Mouse (Mus musculus): ENCODE results near the gene Anapc15. TPM values are rescaled to one million over a fixed set of nuclear protein-coding genes. Genes with fewer than 3 reads are reported as not detected.
"Not testable (repeated sequence)": the region's sequence is repeated elsewhere in the genome, so short reads cannot be mapped to it uniquely, and the experiment has no call there.

The Anapc15 gene
- total RNA-seq, 2 experiments from 2014 or later = 29.5 to 32.7 TPM

DNA sequence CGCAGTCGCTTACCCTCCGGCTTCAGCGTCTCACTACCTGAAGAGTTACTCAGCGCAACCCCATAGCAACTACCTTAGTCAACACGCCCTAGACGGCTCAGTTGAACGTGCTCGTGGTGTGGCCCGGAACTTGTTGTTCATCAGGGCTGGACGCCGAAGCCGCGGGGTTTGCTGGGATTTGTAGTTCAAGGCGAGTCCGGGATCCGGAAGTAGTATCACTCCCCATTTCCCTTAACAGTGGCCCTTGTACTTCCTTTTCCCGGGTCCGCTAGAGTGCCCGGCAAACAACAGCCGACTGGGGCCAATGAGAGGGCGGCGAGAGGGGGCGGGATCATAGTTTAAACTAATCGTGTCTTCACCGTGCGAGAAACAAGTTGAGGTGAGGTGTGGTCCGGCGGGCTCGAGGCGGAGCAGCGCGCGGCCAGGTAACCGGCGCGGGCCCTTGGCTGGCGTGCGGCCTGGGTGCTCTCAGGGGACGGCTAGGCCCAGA, 70.3 kb downstream of the Anapc15 start, which contains the start of the genes Lrrc51 and Numa1:
Gene Lrrc51, minus strand, starts transcription at position 145 of the 490 bp plus-strand sequence.
Gene Numa1, plus strand, starts transcription at position 361 of the 490 bp plus-strand sequence.
- intact Hi-C loops (cut with DNase I) = no loop called here
- peak; percentile 96 to 97 for DNase-seq (ENCODE audit: low spot score in 2 of 2)

- DNase-seq (ENCODE audit: low spot score in 2 of 2) = no peak
- intact Hi-C loops (cut with DNase I) = no loop called here
Observed at GRCm38 (mm10) chr7:101935957-101936356, 72.4 kb downstream of the Anapc15 start.

DNA sequence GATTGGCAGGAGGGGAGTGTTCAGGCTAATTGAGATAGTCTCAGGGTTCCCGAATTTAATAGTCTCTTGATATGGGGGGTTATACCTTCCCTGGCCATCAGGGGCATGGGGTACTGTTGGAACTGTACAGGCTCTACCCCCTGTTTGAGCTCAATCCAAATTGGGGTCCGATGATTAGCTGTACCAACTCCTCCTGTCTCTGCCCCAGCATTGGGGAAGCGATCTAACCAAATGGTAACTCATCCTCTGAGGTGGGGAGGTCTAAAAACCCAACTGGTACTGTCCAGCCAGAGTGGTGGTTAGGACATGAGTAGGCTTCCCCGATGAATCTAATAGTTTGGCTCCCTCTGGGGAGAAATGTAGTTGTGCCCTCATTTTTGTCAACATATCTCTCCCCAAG, 73.5 kb downstream of the Anapc15 start:
- intact Hi-C loops (cut with DNase I) = no loop called here

DNA sequence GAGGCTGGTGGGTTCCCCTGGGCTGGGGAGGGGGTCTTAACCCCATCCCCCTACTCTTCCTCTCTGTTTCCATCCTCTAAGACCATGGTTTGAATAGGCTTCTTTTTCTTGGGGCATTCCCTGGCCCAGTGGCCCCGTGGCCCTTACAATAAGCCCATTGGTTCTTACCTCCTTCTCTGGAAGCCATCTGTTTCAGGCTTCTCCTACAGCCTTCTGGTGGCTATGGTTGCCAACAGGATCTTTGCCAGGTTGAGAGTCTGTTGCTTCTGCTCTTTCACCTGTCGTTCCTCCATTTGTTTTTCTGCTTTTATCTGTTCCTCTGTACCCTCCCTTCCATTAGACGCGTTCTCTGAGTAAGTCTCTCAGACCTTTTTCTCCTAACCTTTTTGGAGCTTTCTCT, 74.1 kb downstream of the Anapc15 start:
- intact Hi-C loops (cut with DNase I) = no loop called here
- no peak for DNase-seq (ENCODE audit: low spot score in 2 of 2)

More for the DNA sequence above, 73.5 kb downstream of the Anapc15 start:
- no peak for DNase-seq (ENCODE audit: low spot score in 2 of 2)

GRCm38 (mm10) chr7:101938348-101938747, 74.8 kb downstream of the Anapc15 start:
- DNase-seq (ENCODE audit: low spot score in 2 of 2) = no peak

GRCm38 (mm10) chr7:101939758-101940157, 76.2 kb downstream of the Anapc15 start:
- DNase-seq (ENCODE audit: low spot score in 2 of 2) = no peak
- intact Hi-C loops (cut with DNase I) = no loop called here

More at GRCm38 (mm10) chr7:101938348-101938747, 74.8 kb downstream of the Anapc15 start:
- intact Hi-C loops (cut with DNase I) = no loop called here

DNA sequence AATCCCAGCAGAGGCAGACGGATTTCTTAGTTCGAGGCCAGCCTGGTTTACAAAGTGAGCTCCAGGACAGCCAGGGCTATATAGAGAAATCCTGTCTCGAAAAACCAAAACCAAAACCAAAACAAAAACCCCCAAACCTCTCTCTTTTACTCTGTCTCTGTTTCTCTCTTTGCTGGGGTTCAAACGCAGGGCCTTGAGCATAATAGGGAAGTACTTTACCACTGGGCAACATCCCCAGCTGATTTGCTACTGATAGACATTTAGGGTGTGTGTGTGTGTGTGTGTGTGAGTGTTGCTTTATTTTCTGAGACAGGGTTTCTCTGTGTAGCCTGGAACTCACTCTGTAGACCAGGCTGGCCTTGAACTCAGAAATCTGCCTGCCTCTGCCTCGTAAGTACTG, 85.5 kb downstream of the Anapc15 start:
- DNase-seq (ENCODE audit: low spot score in 2 of 2); intact Hi-C loops (cut with DNase I): not testable (repeated sequence)

Small RNAs within 50 kb of the gene (microRNA-seq; reads per million reads assigned to microRNA genes)
- 0 reads per million in 2 experiments for gene Gm22655

Other genes with a start within 250 kb of the Anapc15 start
- 10 to 100 TPM; 47.6 to 50.4 TPM for gene Clpb, start 200.1 kb upstream of the Anapc15 start, total RNA-seq (2021)
- not detected for gene Phox2a, start 45.4 kb upstream of the Anapc15 start, total RNA-seq (2021)
- gene Inppl1, start 25.5 kb upstream of the Anapc15 start, total RNA-seq (2021) = 10 to 100 TPM; 23.0 to 27.3 TPM
- under 1 TPM; 0.76 to 0.83 TPM for gene Folr2, start 6.5 kb upstream of the Anapc15 start, total RNA-seq (2021)
- 1 to 10 TPM; 4.2 to 5.7 TPM for gene Folr1, start 7.1 kb downstream of the Anapc15 start, total RNA-seq (2021)
- gene Lamtor1, start 42.2 kb downstream of the Anapc15 start, total RNA-seq (2021) = 100 to 1,000 TPM; 102 TPM
- under 1 TPM in 1 of 2 experiments, not detected in 1; 0.11 TPM for gene Tomt, start 42.6 kb downstream of the Anapc15 start, total RNA-seq (2021)
- gene Lrrc51, start 70.2 kb downstream of the Anapc15 start, total RNA-seq (2021) = 1 to 10 TPM; 3.9 to 4.5 TPM
- 10 to 100 TPM; 58.5 to 60.8 TPM for gene Numa1, start 70.4 kb downstream of the Anapc15 start, total RNA-seq (2021)
- 1 to 10 TPM; 7.7 to 8.0 TPM for gene Il18bp, start 155.0 kb downstream of the Anapc15 start, total RNA-seq (2021)
- gene Rnf121, start 201.8 kb downstream of the Anapc15 start, total RNA-seq (2021) = 10 to 100 TPM; 38.4 to 49.9 TPM
- 10 to 100 TPM; 20.4 to 22.5 TPM for gene Xndc1, start 201.8 kb downstream of the Anapc15 start, total RNA-seq (2021)
- 1 to 10 TPM; 1.4 to 1.8 TPM for gene Xntrpc, start 202.0 kb downstream of the Anapc15 start, total RNA-seq (2021)
- gene Trpc2, start 219.4 kb downstream of the Anapc15 start, total RNA-seq (2021) = under 1 TPM; 0.74 to 0.77 TPM
- not detected for gene Art1, start 238.0 kb downstream of the Anapc15 start, total RNA-seq (2021)
- gene Art5, start 245.8 kb downstream of the Anapc15 start, total RNA-seq (2021) = not detected

All from left cerebral cortex, postnatal 14 days (tissue).